Mouse (Mus musculus): ENCODE measurements at regions not wholly inside any gene's neighbourhood (a gene's known extent, or its start where the extent isn't known, plus 50 kb on each side); places are given as distances from the start of the nearest gene placed in this dataset.

DNA sequence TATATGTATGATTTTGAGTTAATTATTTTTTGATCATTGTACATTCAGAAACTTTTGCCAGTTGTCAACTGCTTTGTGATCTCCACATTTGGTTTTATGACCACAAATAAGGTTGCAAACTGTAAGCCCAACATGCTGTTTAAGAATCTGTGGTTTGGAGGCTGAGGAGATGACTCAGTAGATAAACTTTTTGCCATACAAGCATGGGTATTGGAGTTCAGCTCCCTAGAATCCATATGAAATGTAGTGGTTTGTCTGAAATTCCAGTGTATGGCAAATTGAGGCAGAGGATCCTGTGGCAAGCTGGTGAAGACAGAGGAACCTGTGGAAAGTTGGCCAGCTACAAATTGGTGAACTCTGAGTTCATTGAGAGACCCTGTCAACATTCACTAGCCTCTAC is 234.6 kb upstream of the Tbc1d5 start:
- ATAC-seq (ENCODE audit: extremely low read depth, insufficient number of reproducible peaks, low FRiP score, poor library complexity, severe bottlenecking) = no peak

DNA sequence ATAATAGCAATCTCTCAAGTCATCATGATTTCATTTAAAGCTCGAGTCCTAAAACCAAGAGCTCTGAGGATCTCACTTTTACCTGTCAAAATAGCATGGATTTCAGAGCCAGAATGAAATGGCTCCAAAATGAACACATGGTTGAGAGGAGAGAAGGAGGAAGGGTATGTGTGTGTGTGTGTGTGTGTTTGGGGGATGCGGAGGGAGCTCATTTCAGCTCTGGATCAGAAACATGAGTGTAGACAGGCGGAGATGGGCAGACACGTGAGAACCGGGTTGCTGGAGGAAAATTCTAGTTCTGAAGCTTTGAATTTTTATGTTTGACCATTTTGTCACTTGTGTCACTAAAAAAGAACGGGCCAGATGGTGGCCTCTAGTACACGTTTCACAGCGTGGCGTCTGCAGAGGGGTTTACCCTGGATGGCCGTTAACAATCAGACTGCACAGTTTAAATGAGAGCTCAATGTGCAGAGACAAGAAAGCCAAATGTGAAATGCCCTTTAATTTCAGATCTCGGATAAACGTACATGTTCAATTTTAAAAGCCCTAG is 232.5 kb upstream of the Tbc1d5 start:
- ATAC-seq (ENCODE audit: extremely low read depth, insufficient number of reproducible peaks, low FRiP score, poor library complexity, severe bottlenecking) = no peak

GRCm38 (mm10) chr17:51408894-51409293 is 229.7 kb upstream of the Tbc1d5 start:
- no peak for ATAC-seq (ENCODE audit: extremely low read depth, insufficient number of reproducible peaks, low FRiP score, poor library complexity, severe bottlenecking)

DNA sequence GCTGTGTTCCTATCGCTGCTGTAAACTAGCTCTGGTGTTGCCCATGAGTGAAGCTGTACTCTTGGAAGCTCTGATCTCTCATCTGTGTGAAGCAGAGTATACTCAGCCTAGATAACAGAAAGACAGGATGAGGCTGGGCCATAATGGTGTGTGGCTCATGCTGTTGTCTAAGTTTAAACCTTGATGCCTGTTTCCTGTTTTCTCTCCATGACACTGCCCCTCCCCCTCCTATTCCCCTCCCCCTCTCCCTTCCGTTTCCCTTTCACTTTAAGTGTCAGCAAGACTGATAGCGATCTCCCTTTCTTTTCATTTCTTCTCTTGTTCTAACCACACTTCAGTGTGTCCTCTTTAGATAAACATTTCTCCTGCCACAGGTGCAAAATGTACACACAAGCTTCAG is 229.2 kb upstream of the Tbc1d5 start:
- ATAC-seq (ENCODE audit: extremely low read depth, insufficient number of reproducible peaks, low FRiP score, poor library complexity, severe bottlenecking) = peak; percentile 82

DNA sequence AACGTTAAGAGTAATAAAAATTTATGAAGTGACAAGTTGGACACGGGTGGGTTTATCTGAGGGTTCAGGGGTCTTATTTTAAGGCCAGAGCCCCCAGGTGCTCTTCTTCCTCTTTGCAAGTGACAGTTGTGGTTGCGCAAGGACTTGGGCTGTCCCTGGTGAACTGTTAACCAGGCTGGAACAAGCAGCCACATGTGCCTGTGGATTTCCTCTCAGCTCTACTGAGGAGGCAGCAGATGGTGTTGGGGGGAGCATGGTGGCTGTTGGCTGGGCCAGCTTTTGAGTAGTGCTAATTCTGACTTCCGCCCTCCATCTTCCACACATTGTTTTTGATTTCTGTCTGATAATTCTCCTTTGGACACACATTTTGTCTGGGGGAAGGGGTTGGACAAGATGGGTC is 227.9 kb upstream of the Tbc1d5 start:
- ATAC-seq (ENCODE audit: extremely low read depth, insufficient number of reproducible peaks, low FRiP score, poor library complexity, severe bottlenecking) = peak; percentile 53

DNA sequence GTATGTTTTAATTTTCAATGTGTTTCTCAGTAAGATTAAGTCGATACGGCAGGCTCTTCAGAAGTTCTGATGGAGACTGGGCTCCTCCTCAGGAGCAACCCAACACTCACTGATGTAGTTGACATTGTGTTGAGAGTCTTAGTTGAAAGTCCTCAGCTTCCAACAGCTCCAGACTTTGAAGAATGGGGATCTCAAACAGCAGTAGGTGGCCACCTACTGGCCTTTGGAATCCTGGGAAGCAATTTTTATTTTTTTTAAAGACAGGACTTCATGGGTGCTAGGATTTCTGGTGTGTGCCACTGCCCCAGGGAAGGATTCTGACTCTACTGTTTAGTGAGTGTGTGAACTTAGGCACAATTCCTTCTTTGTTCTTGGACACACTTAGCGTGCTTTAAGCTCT is 225.9 kb upstream of the Tbc1d5 start:
- ATAC-seq (ENCODE audit: extremely low read depth, insufficient number of reproducible peaks, low FRiP score, poor library complexity, severe bottlenecking) = no peak

GRCm38 (mm10) chr17:51397973-51398372 is 218.8 kb upstream of the Tbc1d5 start:
- 0 out of 2 replicates have a peak, but pooled peaks have one; percentile 36 for ATAC-seq (ENCODE audit: extremely low read depth, insufficient number of reproducible peaks, low FRiP score, poor library complexity, severe bottlenecking)

- ATAC-seq (ENCODE audit: extremely low read depth, insufficient number of reproducible peaks, low FRiP score, poor library complexity, severe bottlenecking) = no peak
Observed at GRCm38 (mm10) chr17:51393771-51394221, 214.6 kb upstream of the Tbc1d5 start.

DNA sequence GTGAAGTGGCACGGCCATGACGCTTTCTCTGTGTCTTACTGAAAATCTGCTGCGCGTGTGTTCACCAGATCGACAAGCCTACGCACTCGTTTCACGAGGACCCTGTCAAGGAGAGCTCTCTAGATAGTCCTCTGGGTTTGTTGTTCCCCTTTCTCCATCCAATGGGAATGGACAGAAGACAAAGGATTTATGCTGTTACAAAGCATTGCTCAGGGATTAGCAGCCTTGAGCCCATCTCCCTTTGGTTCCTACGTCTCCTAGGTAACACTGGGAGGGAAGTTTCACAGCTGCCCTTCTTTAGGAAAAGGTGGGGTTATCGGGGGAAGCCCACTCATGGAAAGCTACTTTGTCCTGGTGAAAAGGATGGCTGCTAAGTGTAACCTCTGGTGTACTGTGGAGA is 212.7 kb upstream of the Tbc1d5 start:
- no peak for ATAC-seq (ENCODE audit: extremely low read depth, insufficient number of reproducible peaks, low FRiP score, poor library complexity, severe bottlenecking)

DNA sequence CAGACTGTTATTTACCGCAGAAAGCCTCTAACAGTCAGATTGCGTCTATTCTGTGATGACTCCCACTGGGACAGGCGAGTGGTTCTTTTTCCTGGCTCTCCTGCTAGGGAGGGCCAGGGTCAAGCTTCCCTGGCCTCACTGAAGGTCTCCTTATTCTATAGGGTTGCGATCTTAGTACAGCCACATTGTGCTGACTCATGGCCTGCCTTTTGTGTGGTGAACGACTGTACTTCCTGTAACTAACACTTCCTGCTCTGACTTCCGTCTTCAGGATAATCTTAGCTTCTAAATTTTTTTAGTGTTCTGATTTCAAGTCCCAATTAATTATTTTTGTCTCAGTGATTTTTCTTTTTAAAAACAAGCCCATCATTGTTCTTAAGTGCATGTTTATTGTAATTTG is 203.4 kb upstream of the Tbc1d5 start:
- ATAC-seq (ENCODE audit: extremely low read depth, insufficient number of reproducible peaks, low FRiP score, poor library complexity, severe bottlenecking) = peak; percentile 98

- no peak for ATAC-seq (ENCODE audit: extremely low read depth, insufficient number of reproducible peaks, low FRiP score, poor library complexity, severe bottlenecking)
Observed at GRCm38 (mm10) chr17:51371937-51372479, 192.9 kb upstream of the Tbc1d5 start.

DNA sequence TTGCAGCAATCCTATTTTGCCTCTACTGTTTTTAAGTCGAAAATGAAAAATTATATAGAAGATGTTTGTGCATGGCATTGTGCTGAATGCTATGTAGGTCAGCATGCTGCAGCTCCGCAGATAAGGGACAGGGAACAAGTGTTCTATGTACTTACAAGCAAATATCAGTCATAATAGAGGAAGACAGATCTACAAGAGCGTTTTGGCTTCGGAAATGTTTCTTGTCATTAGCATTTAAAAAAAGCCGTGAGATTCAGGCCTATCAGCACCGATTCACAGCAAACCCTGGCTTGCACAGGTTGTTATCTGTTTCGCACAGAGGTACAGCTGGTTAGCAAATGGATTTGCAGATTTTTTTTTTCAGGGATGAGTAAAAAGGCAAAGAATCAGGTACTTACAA is 191.8 kb upstream of the Tbc1d5 start:
- ATAC-seq (ENCODE audit: extremely low read depth, insufficient number of reproducible peaks, low FRiP score, poor library complexity, severe bottlenecking) = no peak

GRCm38 (mm10) chr17:51370085-51370484 is 190.9 kb upstream of the Tbc1d5 start:
- no peak for ATAC-seq (ENCODE audit: extremely low read depth, insufficient number of reproducible peaks, low FRiP score, poor library complexity, severe bottlenecking)

- ATAC-seq (ENCODE audit: extremely low read depth, insufficient number of reproducible peaks, low FRiP score, poor library complexity, severe bottlenecking) = no peak
Observed at GRCm38 (mm10) chr17:51362801-51363200, 183.6 kb upstream of the Tbc1d5 start.

DNA sequence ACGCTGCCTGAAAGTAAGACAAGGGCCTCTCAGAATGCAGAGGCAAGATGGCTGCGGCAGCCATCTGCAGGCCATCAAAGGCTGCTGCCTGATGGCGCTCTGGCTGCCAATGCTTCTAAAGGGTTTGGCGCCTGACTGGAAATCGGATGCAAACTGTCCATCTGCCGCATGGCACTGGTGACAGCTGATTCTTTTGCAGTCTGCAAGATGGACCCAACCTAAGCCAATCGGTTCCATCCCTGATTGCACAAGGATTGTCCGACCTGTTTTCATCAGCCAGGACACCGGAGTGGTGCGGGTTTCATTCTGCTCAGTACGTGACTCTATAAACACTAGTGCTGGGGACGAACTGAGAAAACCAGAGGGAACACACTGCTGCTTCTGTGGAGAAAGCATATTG is 183.1 kb upstream of the Tbc1d5 start:
- ATAC-seq (ENCODE audit: extremely low read depth, insufficient number of reproducible peaks, low FRiP score, poor library complexity, severe bottlenecking) = no peak

DNA sequence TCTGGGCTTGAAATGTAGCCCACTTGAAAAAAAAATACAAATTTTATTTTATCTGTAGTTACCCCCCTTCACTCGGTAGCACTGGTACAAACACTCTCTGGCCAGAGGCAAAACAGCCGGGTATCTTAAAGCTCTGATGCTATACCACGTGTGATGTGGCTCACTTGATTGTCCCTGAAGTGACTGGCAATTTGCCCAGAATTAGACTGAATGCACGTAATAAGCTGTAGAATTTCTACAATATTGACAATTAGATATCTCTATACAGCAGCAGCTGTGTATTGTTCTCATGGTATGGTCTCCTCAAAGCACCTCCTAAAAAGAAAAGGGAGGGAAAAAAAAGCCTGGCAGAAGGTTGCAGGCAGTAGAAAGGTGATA is 179.2 kb upstream of the Tbc1d5 start:
- ATAC-seq (ENCODE audit: extremely low read depth, insufficient number of reproducible peaks, low FRiP score, poor library complexity, severe bottlenecking) = no peak

GRCm38 (mm10) chr17:51357690-51358361 is 178.7 kb upstream of the Tbc1d5 start:
- ATAC-seq (ENCODE audit: extremely low read depth, insufficient number of reproducible peaks, low FRiP score, poor library complexity, severe bottlenecking) = no peak

- ATAC-seq (ENCODE audit: extremely low read depth, insufficient number of reproducible peaks, low FRiP score, poor library complexity, severe bottlenecking) = no peak
Observed at GRCm38 (mm10) chr17:51356447-51356846, 177.3 kb upstream of the Tbc1d5 start.

DNA sequence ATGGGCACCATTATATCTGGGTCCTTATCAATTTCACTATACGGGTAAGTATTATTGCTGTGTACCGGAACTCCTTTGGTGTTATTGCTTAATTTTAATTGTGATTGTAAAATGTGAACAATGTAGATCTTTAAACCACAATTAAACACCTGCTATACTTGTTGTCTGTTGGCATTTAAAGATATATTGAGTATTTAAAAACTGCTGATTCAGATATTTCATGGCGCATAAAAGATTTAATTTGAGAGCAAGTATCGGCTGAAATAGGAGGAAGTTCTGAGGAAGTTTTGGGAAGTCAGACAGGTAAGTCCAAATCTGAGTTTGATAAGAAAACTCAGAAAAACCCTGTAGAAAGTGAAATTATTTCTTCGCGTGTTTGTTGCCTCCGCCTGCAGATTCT is 142.7 kb upstream of the Tbc1d5 start:
- no peak for ATAC-seq (ENCODE audit: extremely low read depth, insufficient number of reproducible peaks, low FRiP score, poor library complexity, severe bottlenecking)

GRCm38 (mm10) chr17:51321025-51321424 is 141.9 kb upstream of the Tbc1d5 start:
- ATAC-seq (ENCODE audit: extremely low read depth, insufficient number of reproducible peaks, low FRiP score, poor library complexity, severe bottlenecking) = no peak

DNA sequence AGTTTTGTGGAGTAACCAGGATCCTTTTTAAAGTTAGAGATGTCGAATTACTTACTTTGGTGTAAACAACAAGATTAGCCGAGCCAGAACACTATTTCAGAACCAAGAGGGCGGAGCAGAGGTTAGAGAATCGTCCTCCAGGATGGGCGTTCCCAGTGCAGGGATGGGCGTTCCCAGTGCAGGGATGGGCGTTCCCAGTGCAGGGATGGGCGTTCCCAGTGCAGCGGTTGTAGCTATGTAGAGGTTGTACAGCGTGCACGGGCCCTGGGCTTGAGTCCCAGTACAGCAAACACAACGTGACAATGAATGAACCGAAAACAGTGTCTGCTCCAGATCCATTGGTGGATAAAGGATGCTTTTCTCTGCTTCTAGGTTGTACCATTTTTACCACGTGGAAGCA is 125.8 kb upstream of the Tbc1d5 start:
- ATAC-seq (ENCODE audit: extremely low read depth, insufficient number of reproducible peaks, low FRiP score, poor library complexity, severe bottlenecking) = no peak
